Mouse (Mus musculus): Measurements from ENCODE around the gene Gm20812. TPM values are rescaled to one million over a fixed set of nuclear protein-coding genes. Genes with fewer than 3 reads are reported as not detected.
"Not testable (repeated sequence)": the region's sequence is repeated elsewhere in the genome, so short reads cannot be mapped to it uniquely, and the experiment has no call there.

The Gm20812 gene
- not detected in 2 replicates for polyA plus RNA-seq (2015; fragmentation: Nextera tagmentation; extraction: Ambion mirVana)

- ATAC-seq (ENCODE audit: borderline replicate concordance, extremely low read depth, low FRiP score, low TSS enrichment); H3K9me3 ChIP-seq; H3K27ac ChIP-seq; H3K27me3 ChIP-seq; H3K36me3 ChIP-seq; H3K4me2 ChIP-seq; H3K4me3 ChIP-seq; H3K4me1 ChIP-seq; H3K9ac ChIP-seq: not testable (repeated sequence)
- no CpG with 5 or more reads among the region's 3 CpGs for WGBS
These were observed at the start of gene Gm20812 for GRCm38 (mm10) chrY:12381681-12382080. Gm20812 (plus strand) TSS chrY:12381981.

Other genes starting within 250 kb of the Gm20812 start
- not detected in 2 replicates for gene Gm29554, start 108.0 kb upstream of the Gm20812 start, polyA plus RNA-seq (2015; fragmentation: Nextera tagmentation; extraction: Ambion mirVana)

Measured in lung, embryonic 15.5 days (tissue).